In the genomic region with DNA sequence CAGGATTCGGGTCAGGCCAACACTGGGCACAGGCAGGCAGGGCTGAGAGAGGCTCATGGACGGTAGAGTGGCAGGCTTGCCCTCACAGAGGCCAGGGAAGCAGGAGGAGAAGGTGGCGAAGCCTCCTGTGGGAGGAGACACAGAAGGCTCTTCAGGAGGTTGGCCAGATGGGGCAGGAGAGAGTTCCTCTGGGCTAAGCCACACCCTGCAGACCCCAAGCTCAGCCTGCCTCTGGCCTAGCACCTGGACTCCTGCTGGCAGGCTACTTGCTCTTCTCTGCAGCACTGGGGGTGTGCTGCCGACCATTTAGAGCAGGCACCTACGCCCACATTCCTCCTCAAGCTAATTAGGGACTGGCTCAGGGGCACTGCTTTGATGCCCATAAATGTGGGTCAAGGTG, we compare ENCODE assay signal across 10 mouse cellular contexts. TPM values are rescaled to one million over a fixed set of nuclear protein-coding genes. Genes with fewer than 3 reads are reported as not detected.
DNase-seq lines count a peak whose midpoint lies in the region; ATAC-seq and TF ChIP-seq lines count a peak whose summit lies in the region.
"Had no signal": no experiment of that assay in that cellular context is flagged by ENCODE, and none has a peak within 500 bp of the region (broad histone marks: within the 10 kb centered on the region; RNA-seq: fewer than 3 reads in every experiment).

No protein-coding gene starts in this region.

- ATAC-seq in hindbrain, embryonic 14.5 days (ENCODE audit: low FRiP score), result peak; percentile 11; the same call in 1 of the 2 replicates
- peak; percentile 53 for ATAC-seq in Patski
- ATAC-seq in liver, embryonic 14.5 days (ENCODE audit: insufficient read depth), result no peak

- H3K9ac ChIP-seq in hindbrain, embryonic 14.5 days, result no peak overlapping the region
- 0 out of 2 replicates have a peak overlapping the region, but pooled peaks have one; percentile 11 for H3K9ac ChIP-seq in liver, embryonic 14.5 days (replicated peaks)
- H3K9ac ChIP-seq: neural tube, embryonic 12.5 days had no signal

- in situ Hi-C loops in Patski (cut with MboI; ENCODE audit: low pct_unique_long_range_greater_than_20kb), result loop anchor here (25.0 kb wide), 1 partner anchor 522 kb away; a partner anchor contains a TSS

- no peak overlapping the region for H3K4me2 ChIP-seq in hindbrain, embryonic 14.5 days (replicated peaks)
- H3K4me2 ChIP-seq in liver, embryonic 14.5 days (ENCODE audit: low read depth), result no peak overlapping the region
- H3K4me2 ChIP-seq: neural tube, embryonic 12.5 days had no signal

- H3K9me3 ChIP-seq in hindbrain, embryonic 14.5 days (ENCODE audit: control insufficient read depth, low read length), result no peaks in the 10 kb centered on the region
- H3K9me3 ChIP-seq in hindbrain, embryonic 10.5 days, result no peaks in the 10 kb centered on the region
- H3K9me3 ChIP-seq in liver, embryonic 14.5 days (ENCODE audit: control insufficient read depth, low read length), result no peaks in the 10 kb centered on the region
- H3K9me3 ChIP-seq: neural tube, embryonic 12.5 days had no signal

- WGBS in hindbrain, embryonic 14.5 days, result 32% methylated on average over 5 of the region's 5 CpGs
- 31% methylated on average over 5 of the region's 5 CpGs for WGBS in hindbrain, embryonic 10.5 days
- 31% methylated on average over 5 of the region's 5 CpGs for WGBS in liver, embryonic 14.5 days (ENCODE audit: insufficient replicate concordance)

- no peak overlapping the region for H3K27ac ChIP-seq in hindbrain, embryonic 14.5 days
- no peak overlapping the region for H3K27ac ChIP-seq in hindbrain, embryonic 10.5 days
- no peak overlapping the region for H3K27ac ChIP-seq in liver, embryonic 14.5 days
- H3K27ac ChIP-seq: neural tube, embryonic 12.5 days had no signal

- DNase-seq in adrenal gland, postnatal 10 days, result peak; percentile 33
- DNase-seq in adrenal gland, adult 8-10 months, result no peak
- DNase-seq in hindbrain, embryonic 14.5 days (ENCODE audit: low spot score), result no peak
- DNase-seq in hindbrain, embryonic 10.5 days (ENCODE audit: low spot score), result no peak
- DNase-seq in Patski (ENCODE audit: low read depth, low spot score), result no peak
- no peak for DNase-seq in liver, embryonic 14.5 days (ENCODE audit: low read depth in 3 of 3, low spot score in 3 of 3)
- DNase-seq in thymus, postnatal 25 days, result no peak
- no peak for DNase-seq in testis, postnatal 14 days (ENCODE audit: low spot score)

- no peak for TF ChIP-seq CTCF in Patski (IDR thresholded peaks at IDR 0.05)
- TF ChIP-seq CTCF in liver, embryonic 14.5 days (IDR thresholded peaks at IDR 0.05; ENCODE audit: low read depth), result 0 out of 2 replicates have a peak, but pooled peaks have one; percentile 31

- CTCF ChIA-PET in Patski (lab: Charles Lee), result interaction anchor here (1.1 to 1.9 kb wide), 3 partner anchors 11 to 14 kb away, joined by 3 to 6 read pairs (median 6); a partner anchor contains a TSS

- no peak overlapping the region for H3K4me3 ChIP-seq in hindbrain, embryonic 14.5 days (replicated peaks; ENCODE audit: low read length)
- H3K4me3 ChIP-seq in hindbrain, embryonic 10.5 days, result no peak overlapping the region
- H3K4me3 ChIP-seq in liver, embryonic 14.5 days (ENCODE audit: insufficient read depth in 1 of 2, low read depth in 2 of 2, low read length in 2 of 2), result no peak overlapping the region
- H3K4me3 ChIP-seq: neural tube, embryonic 12.5 days had no signal

- POLR2A ChIA-PET in Patski (lab: Charles Lee), result interaction anchor here (3.9 kb wide), 1 partner anchor 10 kb away, joined by 27 read pairs; a partner anchor contains a TSS

- H3K27me3 ChIP-seq in hindbrain, embryonic 14.5 days (ENCODE audit: control insufficient read depth, insufficient read depth, low read length), result peaks cover 11% of the 10 kb centered on the region; the same call in 1 of the 2 replicates
- H3K27me3 ChIP-seq in hindbrain, embryonic 10.5 days (ENCODE audit: insufficient read depth, poor library complexity, severe bottlenecking), result peaks cover 91% of the 10 kb centered on the region
- H3K27me3 ChIP-seq in Patski, result no peaks in the 10 kb centered on the region
- peaks cover 51% of the 10 kb centered on the region for H3K27me3 ChIP-seq in liver, embryonic 14.5 days (ENCODE audit: control insufficient read depth, insufficient read depth, low read length)

- peaks cover 92% of the 10 kb centered on the region for H3K36me3 ChIP-seq in hindbrain, embryonic 14.5 days (replicated peaks; ENCODE audit: control insufficient read depth, insufficient read depth)
- peaks cover 75% of the 10 kb centered on the region for H3K36me3 ChIP-seq in hindbrain, embryonic 10.5 days
- H3K36me3 ChIP-seq in liver, embryonic 14.5 days (replicated peaks; ENCODE audit: control insufficient read depth, insufficient read depth, low read depth), result peaks cover 34% of the 10 kb centered on the region

- TF ChIP-seq EP300 in liver, embryonic 14.5 days (IDR thresholded peaks at IDR 0.05; ENCODE audit: low read depth), result no peak

- peaks cover 24% of the 10 kb centered on the region for H3K4me1 ChIP-seq in hindbrain, embryonic 14.5 days (replicated peaks; ENCODE audit: control insufficient read depth, insufficient read depth, low read length)
- peaks cover 34% of the 10 kb centered on the region for H3K4me1 ChIP-seq in hindbrain, embryonic 10.5 days (replicated peaks)
- peaks cover 45 to 48% of the 10 kb centered on the region in 2 experiments for H3K4me1 ChIP-seq in liver, embryonic 14.5 days (replicated peaks; ENCODE audit: control insufficient read depth in 2 of 2, insufficient read depth in 2 of 2, low read length in 1 of 2)

RNA-seq across cellular contexts. Expression of a gene that starts 11.2 kb away (rescaled TPM):
- total RNA-seq in adrenal gland, postnatal 10 days (2021), result 10 to 100 TPM in 1 of 2 experiments, 1 to 10 TPM in 1; 7.6 to 11.4 TPM
- 10 to 100 TPM in 3 of 4 experiments, 1 to 10 TPM in 1; 4.6 to 18.1 (median 14.3) TPM for total RNA-seq in adrenal gland, adult 8-10 months (2022)
- 133 and 142 TPM in 2 replicates for polyA plus RNA-seq in hindbrain, embryonic 14.5 days (2014; fragmentation: Nextera tagmentation; extraction: Ambion mirVana)
- 7.8 and 20.1 TPM in 2 replicates for polyA plus RNA-seq in hindbrain, embryonic 10.5 days (2016; fragmentation: Nextera tagmentation; extraction: Ambion mirVana)
- 15.2 TPM for polyA plus RNA-seq in Patski (2021)
- polyA plus RNA-seq in liver, embryonic 14.5 days (2012; rRNA removed), result 2.5 TPM in 2 replicates
- polyA plus RNA-seq in liver, embryonic 14.5 days (2014; fragmentation: Nextera tagmentation; extraction: Ambion mirVana), result 3.8 and 4.2 TPM in 2 replicates

RNA-seq across cellular contexts. Expression of a gene that starts 23.5 kb away (rescaled TPM):
- 10 to 100 TPM; 46.8 to 47.4 TPM for total RNA-seq in adrenal gland, postnatal 10 days (2021)
- total RNA-seq in adrenal gland, adult 8-10 months (2022), result 10 to 100 TPM; 52.8 to 65.8 (median 57.6) TPM
- 46.4 and 50.2 TPM in 2 replicates for polyA plus RNA-seq in hindbrain, embryonic 14.5 days (2014; fragmentation: Nextera tagmentation; extraction: Ambion mirVana)
- 61.4 and 62.4 TPM in 2 replicates for polyA plus RNA-seq in hindbrain, embryonic 10.5 days (2016; fragmentation: Nextera tagmentation; extraction: Ambion mirVana)
- 35.2 TPM for polyA plus RNA-seq in Patski (2021)
- polyA plus RNA-seq in liver, embryonic 14.5 days (2012; rRNA removed), result 33.9 and 41.5 TPM in 2 replicates
- 68.8 and 75.6 TPM in 2 replicates for polyA plus RNA-seq in liver, embryonic 14.5 days (2014; fragmentation: Nextera tagmentation; extraction: Ambion mirVana)

RNA-seq across cellular contexts. Expression of a gene that starts 36.1 kb away (rescaled TPM):
- total RNA-seq in adrenal gland, postnatal 10 days (2021), result not detected
- not detected for total RNA-seq in adrenal gland, adult 8-10 months (2022)
- polyA plus RNA-seq in hindbrain, embryonic 14.5 days (2014; fragmentation: Nextera tagmentation; extraction: Ambion mirVana), result not detected in 2 replicates
- polyA plus RNA-seq in hindbrain, embryonic 10.5 days (2016; fragmentation: Nextera tagmentation; extraction: Ambion mirVana), result not detected in 2 replicates
- not detected for polyA plus RNA-seq in Patski (2021)
- not detected in 2 replicates for polyA plus RNA-seq in liver, embryonic 14.5 days (2012; rRNA removed)
- not detected in 2 replicates for polyA plus RNA-seq in liver, embryonic 14.5 days (2014; fragmentation: Nextera tagmentation; extraction: Ambion mirVana)
- total RNA-seq: layer of hippocampus, postnatal 10 days had no signal
- polyA plus RNA-seq: neural tube, embryonic 12.5 days had no signal

RNA-seq across cellular contexts. Expression of a gene that starts 51.4 kb away (rescaled TPM):
- not detected for total RNA-seq in adrenal gland, postnatal 10 days (2021)
- total RNA-seq in adrenal gland, adult 8-10 months (2022), result not detected
- polyA plus RNA-seq in hindbrain, embryonic 14.5 days (2014; fragmentation: Nextera tagmentation; extraction: Ambion mirVana), result not detected in 2 replicates
- polyA plus RNA-seq in hindbrain, embryonic 10.5 days (2016; fragmentation: Nextera tagmentation; extraction: Ambion mirVana), result not detected in 2 replicates
- polyA plus RNA-seq in Patski (2021), result not detected
- not detected in 2 replicates for polyA plus RNA-seq in liver, embryonic 14.5 days (2012; rRNA removed)
- not detected in 2 replicates for polyA plus RNA-seq in liver, embryonic 14.5 days (2014; fragmentation: Nextera tagmentation; extraction: Ambion mirVana)
- total RNA-seq: layer of hippocampus, postnatal 10 days had no signal
- polyA plus RNA-seq: neural tube, embryonic 12.5 days had no signal
